Mouse (Mus musculus): ENCODE measurements around the gene Gls. TPM values are rescaled to one million over a fixed set of nuclear protein-coding genes. Genes with fewer than 3 reads are reported as not detected.
A peak's percentile ranks its signal among the peaks of the same experiment; 100 is the strongest.

Gene Gls
- polyA plus RNA-seq, 1 experiment from 2014 or later: 20.8 TPM

GRCm38 (mm10) chr1:52118860-52119591 lies 114.0 kb downstream of the Gls start, which contains the start of gene Stat1:
Gene Stat1 (plus strand): TSS chr1:52119440.
- H3K4me1 ChIP-seq: peaks cover 10% of the 10 kb centered on the region
- no peaks in the 10 kb centered on the region for H3K27me3 ChIP-seq
- peak within 1 kb of the TSS; percentile 70 for H3K9ac ChIP-seq
- H3K9me3 ChIP-seq (replicated peaks): no peaks in the 10 kb centered on the region
- peak; percentile 95 for ATAC-seq (ENCODE audit: insufficient number of reproducible peaks, low FRiP score, low TSS enrichment, low read depth)
- H3K4me2 ChIP-seq (replicated peaks): peak within 1 kb of the TSS; percentile 89
- peak within 1 kb of the TSS; percentile 93 for H3K4me3 ChIP-seq (replicated peaks)
- 3% methylated on average over 37 of the region's 37 CpGs for WGBS
- H3K36me3 ChIP-seq: 0 out of 2 replicates have a peak, but pooled peaks cover 4% of the 10 kb centered on the region
- peak within 1 kb of the TSS; percentile 80 for H3K27ac ChIP-seq (replicated peaks)

GRCm38 (mm10) chr1:52117777-52118176 lies 115.3 kb downstream of the Gls start:
- H3K36me3 ChIP-seq: no peaks in the 10 kb centered on the region
- H3K4me3 ChIP-seq (replicated peaks): no peak overlapping the region
- H3K9ac ChIP-seq: no peak overlapping the region
- no peak overlapping the region for H3K27ac ChIP-seq (replicated peaks)
- WGBS: 81% methylated on average over 1 of the region's 1 CpGs
- ATAC-seq (ENCODE audit: insufficient number of reproducible peaks, low FRiP score, low TSS enrichment, low read depth): no peak
- no peak overlapping the region for H3K4me2 ChIP-seq (replicated peaks)
- peaks cover 10% of the 10 kb centered on the region for H3K4me1 ChIP-seq
- no peaks in the 10 kb centered on the region for H3K9me3 ChIP-seq (replicated peaks)
- H3K27me3 ChIP-seq: no peaks in the 10 kb centered on the region

GRCm38 (mm10) chr1:52116441-52116840 lies 116.6 kb downstream of the Gls start:
- Histone ChIP-seq H3K4me2 (replicated peaks) (no peak overlapping the region), H3K9ac (no peak overlapping the region), H3K4me1 (peaks cover 10% of the 10 kb centered on the region), H3K27ac (replicated peaks) (no peak overlapping the region), H3K27me3 (no peaks in the 10 kb centered on the region), H3K4me3 (replicated peaks) (no peak overlapping the region), H3K36me3 (no peaks in the 10 kb centered on the region), H3K9me3 (replicated peaks) (no peaks in the 10 kb centered on the region)
- no peak for ATAC-seq (ENCODE audit: insufficient number of reproducible peaks, low FRiP score, low TSS enrichment, low read depth)
- WGBS: 60% methylated on average over 3 of the region's 3 CpGs

GRCm38 (mm10) chr1:52113666-52114069 lies 119.4 kb downstream of the Gls start:
- Histone ChIP-seq H3K9ac (peak overlapping the region; percentile 47; the same call in 1 of the 2 replicates), H3K27ac (replicated peaks) (peak overlapping the region; percentile 79), H3K27me3 (no peaks in the 10 kb centered on the region), H3K36me3 (no peaks in the 10 kb centered on the region), H3K9me3 (replicated peaks) (no peaks in the 10 kb centered on the region), H3K4me2 (replicated peaks) (peak overlapping the region; percentile 64), H3K4me1 (0 out of 2 replicates have a peak, but pooled peaks cover 3% of the 10 kb centered on the region), H3K4me3 (replicated peaks) (peak overlapping the region; percentile 45)
- under 1% methylated on average over 32 of the region's 32 CpGs for WGBS
- peak; percentile 97 for ATAC-seq (ENCODE audit: insufficient number of reproducible peaks, low FRiP score, low TSS enrichment, low read depth)

Other genes starting within 250 kb of the Gls start
- gene Stat4, start 246.1 kb downstream of the Gls start, polyA plus RNA-seq (2015; fragmentation: Nextera tagmentation; extraction: Ambion mirVana): 1.00 and 1.0 TPM in 2 replicates
- gene Stat1, start 113.8 kb downstream of the Gls start, polyA plus RNA-seq (2015; fragmentation: Nextera tagmentation; extraction: Ambion mirVana): 21.3 and 26.0 TPM in 2 replicates